Mouse (Mus musculus): ENCODE measurements at regions not wholly inside any gene's neighbourhood (a gene's known extent, or its start where the extent isn't known, plus 50 kb on each side); places are given as distances from the start of the nearest gene placed in this dataset.

DNA sequence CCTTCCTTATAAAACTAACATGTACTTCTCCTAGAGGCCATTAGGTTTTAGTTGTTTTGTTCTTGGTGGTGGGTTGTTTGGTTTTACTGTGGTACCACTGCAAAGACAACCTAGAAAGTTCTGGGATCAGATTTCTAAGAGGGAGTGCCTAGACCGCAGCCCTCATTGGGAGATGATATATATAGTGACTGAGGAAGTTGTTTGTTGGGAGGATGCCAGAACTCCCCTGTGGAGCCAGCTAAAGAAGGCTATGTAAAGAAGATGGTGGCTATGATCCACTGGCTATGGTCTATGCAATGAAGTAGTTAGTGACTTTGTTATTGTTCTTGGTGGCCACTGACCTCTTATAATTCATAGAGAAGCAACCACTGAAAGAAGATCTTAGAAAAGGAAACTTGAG lies 283.8 kb upstream of the Kif2a start:
- no peak for DNase-seq (ENCODE audit: low spot score in 2 of 2)

DNA sequence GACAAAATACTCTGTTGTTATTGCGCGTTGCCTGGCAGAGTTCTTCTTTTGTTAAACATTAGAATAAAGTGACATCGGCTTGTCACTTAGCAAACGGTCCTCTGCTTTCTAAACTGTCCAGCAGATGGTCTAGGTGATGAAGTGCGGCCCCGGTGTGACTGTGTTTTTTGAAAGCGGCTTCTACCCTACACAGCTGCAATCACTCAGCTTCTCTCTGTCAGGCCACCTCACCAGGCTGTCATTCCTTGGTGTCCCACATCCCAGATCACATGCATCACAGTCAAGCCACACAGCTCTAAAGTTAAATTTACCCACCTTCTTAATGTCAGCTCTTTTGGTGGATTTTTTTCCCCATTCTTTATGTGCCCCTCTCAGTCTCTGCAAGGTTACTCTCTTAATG lies 282.0 kb upstream of the Kif2a start:
- no peak for DNase-seq (ENCODE audit: low spot score in 2 of 2)

DNA sequence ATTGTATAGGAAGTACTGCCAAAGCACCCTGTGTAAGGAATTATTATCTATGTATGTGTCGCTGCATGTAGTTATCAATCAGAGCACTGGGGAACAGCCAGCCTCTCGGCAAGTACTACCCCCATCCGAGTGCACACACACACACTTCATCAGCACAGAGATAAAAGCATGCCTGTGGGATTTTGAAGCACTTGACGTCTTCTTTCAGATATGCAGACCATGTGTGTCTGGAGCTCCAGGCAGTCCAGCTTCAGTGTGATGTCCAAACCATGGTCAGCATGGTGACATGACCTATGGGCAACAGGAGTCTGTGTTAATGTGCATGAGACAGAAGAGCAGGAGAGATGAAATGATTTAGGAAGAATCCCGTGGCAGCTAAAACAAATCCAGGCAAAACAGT lies 281.4 kb upstream of the Kif2a start:
- no peak for DNase-seq (ENCODE audit: low spot score in 2 of 2)

DNA sequence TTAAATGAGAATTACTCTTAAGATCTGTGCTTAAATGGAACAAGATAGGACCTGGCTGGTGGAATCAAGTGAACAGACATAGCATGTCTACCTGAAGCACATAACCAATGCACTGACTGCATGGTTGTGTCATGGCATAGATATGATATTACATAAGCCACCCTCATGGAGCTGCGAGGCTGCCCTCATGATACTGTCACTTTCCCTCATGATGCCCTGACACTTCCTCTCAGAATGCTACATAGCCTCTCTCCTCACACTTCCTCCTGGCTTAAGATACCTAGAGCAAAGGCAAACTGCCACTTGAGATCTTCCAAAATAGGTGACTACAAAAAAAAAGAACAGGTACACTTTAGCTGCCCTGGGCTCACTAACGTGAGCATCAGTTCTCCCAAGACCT lies 278.9 kb upstream of the Kif2a start:
- no peak for DNase-seq (ENCODE audit: low spot score in 2 of 2)

DNA sequence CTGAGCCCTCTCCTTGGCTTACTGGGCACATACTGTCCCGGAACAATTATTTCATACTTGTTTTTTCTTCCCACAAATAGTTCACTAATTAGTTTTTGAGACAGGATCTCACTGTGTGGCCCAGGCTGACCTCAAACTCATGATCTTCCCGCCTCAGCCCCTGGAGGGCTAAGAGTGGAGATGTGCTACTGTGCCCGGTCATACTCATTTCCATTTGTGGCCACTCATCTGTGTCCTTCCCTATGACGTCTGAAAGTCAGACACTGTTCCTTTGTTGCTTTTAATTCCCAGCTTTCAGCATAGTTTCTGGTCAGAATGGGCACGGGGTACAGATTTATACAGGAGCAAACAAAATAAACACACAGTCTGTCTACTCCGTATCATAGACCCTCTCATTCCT lies 242.7 kb upstream of the Kif2a start:
- no peak for DNase-seq (ENCODE audit: low spot score in 2 of 2)

DNA sequence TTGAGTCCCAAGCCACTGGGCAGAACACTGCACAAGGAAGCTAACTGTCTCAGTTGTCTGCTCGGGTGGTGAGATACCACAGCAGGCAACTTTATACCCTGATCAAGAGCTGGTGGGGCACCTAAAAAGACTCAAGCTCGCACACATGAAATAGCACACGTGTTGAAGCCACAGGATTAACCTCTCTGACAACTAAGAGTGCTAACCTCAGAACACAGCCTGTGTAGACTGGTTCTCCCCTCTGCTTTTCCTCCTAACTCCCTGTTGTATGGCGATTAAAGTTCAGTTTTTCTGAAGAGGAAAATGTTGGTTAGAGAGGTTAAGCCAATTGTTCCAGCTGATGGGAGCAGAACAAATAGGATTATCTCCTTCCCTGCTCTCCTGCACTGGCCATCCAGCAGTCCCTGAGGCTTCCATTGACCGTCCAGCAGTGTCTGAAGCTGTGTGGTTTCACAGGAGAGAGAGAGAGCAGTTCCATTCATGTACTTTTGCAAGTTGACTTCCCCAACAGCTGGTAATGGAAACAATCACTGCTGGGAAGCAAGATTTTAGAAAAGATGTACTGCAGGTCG lies 239.6 kb upstream of the Kif2a start:
- DNase-seq (ENCODE audit: low spot score in 2 of 2) = no peak

DNA sequence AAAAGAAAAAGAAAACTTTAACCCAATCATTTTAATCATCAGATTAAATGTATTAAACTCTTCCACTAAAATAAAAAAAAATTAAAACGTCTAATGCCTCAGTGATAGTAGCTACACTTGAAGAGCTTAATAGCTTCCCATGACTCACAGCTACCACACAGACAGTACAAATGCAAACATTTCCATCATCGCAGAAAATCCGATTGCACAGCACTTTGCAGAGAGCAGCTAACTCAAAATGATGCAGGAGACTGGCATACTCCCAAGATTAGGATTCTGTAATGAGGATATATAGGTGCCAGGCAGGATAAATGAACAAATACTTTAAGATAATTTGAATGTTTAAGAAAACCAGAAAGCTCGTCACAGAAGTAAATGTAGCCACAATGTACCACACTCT lies 238.3 kb upstream of the Kif2a start:
- DNase-seq (ENCODE audit: low spot score in 2 of 2) = no peak

DNA sequence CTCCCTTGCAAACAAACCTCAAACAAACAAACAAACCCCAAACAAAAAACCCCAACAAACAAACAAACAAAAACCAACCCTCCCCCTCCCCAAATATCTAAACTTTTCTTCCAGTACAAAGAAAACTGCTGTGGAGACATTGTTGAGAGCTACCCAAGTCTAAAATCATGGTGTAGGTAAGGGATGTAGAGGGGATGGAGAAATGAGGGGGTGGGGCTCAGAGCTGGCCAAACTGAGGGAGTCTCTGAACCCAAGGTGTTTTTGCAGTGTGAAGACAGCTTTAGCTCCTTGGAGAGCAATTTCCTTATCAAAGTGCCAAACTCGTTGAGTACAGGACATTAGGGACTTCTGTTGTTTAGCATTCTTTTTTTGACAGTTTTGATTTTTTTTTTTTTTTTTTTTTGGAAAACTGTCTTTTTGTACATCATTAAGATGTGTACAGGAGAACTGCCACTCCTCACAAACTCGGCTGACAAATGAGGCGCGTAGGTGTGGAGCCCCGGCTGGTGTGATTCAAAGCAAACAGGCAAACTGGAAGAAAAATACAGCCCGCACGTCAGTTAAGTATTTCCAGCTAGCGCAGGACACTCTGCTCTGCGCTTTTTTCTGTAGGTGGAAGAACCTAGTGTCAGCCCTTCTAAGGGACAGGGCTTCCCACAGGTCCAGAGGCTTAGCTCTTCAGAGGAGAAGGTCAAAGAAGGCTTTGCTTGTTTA lies 226.0 kb upstream of the Kif2a start:
- no peak for DNase-seq (ENCODE audit: low spot score in 2 of 2)

DNA sequence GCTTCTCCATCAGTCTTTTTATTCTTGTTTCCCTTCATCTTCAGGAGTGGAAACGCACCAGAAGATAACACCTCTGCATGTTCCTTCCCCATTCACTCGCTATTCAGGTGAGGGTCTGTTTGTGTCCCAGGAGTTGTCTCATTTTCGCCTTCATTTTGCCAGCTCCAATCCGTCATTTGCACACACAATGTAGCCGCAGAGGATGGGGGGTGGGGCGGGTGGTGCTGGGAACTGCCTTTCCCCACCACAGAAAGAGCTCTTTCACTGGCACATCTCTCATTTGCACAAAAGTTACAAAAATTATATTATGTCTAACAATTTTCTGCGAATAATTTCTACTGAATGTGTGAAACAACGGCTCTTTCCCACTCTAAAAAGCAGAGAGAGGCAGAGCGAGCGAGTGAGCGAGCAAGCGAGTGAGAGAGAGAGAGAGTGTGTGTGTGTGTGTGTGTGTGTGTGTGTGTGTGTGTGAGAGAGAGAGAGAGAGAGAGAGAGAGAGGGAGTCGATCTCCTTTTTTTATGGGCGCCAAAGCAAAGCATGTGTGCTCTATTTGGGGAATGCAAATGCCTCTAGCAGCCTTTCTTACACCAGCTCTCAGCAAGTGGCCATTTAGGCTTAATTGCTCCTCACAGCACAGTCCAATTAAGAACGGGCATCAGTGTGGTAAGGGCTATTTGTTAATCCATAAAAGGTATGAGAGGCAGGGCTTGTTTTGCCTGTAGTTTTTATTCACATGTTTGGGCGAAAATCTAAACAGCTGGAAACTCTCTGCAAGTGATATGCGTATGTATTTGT lies 225.2 kb upstream of the Kif2a start:
- no peak for DNase-seq (ENCODE audit: low spot score in 2 of 2)

DNA sequence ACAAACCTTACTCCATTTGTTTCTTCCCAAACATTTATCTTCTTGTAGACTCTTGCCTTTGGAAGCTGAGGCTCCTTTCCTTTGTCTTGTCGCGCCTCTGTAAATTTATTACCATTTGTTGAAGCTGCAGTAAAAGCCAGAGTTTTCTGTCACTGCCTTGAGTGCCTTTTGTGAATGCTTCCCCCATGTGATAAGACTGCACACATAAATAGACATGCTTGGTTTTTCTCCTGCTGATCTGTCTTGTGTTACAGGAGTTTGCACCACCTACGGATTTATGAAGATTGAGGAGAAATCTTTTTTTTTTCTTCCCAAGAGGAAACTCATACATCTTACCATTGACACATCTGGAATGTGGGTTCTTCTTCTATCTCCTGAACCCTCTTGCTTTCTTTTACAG lies 222.2 kb upstream of the Kif2a start:
- no peak for DNase-seq (ENCODE audit: low spot score in 2 of 2)

DNA sequence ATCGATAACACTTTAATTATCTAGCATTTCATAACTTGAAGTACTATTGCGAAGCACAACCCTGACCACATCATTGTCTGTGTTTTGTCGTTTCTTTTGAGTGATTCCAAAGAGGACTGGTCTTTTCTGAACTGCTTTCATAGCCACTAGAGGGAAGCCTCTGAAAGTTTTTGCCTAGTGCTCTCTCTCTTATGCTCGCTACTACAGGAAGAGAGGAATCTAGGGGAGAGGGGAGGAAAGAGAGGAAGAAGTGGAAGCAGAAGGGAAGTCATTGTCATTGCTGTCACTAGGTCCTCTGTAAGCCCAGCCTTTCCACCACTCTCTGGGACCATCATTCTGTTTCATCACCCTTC lies 217.1 kb upstream of the Kif2a start:
- no peak for DNase-seq (ENCODE audit: low spot score in 2 of 2)

DNA sequence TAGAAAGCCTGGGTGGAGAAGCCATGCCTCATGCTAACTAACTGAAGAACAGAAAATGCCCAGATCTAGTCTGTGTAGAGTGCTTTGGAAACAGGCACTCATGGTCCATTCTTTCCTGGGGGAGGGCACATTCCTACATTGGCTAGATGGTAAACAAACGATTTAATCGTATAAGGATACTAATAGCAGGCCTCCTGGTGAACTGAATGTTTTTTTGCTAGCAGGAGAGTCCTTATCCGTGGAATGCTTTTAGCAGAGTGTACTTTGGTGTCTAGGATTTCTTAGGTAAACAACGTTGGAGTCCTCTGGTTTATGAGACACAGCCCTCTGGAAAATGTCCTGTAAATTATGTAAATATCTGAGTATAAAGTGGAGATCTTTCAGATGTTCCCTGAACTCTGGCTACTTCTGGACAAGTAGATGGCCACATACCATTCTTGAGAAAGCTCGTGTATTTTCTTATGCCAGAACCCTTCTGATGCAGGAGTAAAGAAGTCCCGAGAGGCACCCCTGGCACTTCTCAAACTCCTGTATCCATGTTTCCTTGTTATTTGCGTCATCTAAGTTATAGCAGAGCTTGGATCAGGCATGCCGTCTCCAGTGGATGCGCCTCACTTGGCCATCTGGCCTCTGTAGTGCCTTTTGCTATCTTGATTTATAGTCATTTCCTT lies 216.6 kb upstream of the Kif2a start:
- DNase-seq (ENCODE audit: low spot score in 2 of 2) = no peak

DNA sequence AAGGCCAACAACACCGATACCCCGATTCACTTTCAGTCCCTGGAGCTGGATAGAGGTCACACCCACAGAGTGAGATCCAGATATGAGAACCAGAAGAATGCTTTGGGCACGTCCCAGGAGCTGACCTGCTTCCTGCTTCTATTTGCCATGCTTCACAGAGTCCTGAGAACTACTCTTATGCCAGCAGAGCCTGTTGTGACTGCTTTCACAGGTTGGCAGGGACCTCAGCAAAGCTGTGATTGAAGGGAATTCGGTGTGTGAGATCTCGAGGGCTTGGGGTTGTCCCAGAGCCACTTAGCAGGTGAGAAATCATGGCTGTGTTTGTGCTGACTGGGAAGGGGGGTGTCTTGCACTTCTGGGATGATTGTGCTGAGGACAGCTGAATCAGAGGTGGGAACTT lies 197.5 kb upstream of the Kif2a start:
- no peak for DNase-seq (ENCODE audit: low spot score in 2 of 2)

DNA sequence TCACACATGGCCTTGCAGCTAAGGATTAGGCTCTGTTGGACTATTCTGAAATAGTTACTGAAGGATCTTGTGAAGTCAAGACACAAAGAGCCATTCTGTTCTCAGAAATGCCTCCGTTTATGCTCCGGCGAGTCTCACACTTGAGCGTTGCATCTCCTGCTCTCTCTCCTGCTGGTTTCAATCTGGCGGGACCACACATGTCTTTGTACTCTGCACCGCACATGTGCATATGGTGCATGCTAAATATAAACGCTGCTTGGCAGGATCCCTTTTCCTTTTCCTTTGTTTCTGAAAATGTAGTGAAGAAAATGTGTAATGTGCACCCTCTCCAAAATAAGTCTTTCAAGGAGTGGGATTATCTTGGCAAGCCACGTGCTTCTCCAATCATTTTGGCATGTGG lies 196.4 kb upstream of the Kif2a start:
- DNase-seq (ENCODE audit: low spot score in 2 of 2) = no peak

DNA sequence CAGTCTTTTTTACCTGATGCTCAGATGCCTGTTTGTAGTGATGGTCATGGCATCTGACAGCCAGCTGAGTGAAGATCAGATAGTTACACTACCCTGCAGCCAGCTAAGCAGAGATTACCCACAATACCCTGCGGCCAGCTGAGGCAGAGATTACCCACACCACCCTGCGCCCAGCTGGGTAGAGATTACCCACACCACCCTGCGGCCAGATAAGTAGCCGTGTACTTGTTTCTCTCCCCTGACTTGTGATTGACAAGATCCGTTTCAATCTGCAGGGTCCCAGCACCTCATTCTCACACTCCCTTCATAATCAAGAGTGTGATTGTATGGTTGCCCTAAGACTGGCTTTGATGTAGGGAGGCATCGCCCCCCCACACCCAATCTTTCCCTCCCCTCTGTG lies 195.9 kb upstream of the Kif2a start:
- no peak for DNase-seq (ENCODE audit: low spot score in 2 of 2)

DNA sequence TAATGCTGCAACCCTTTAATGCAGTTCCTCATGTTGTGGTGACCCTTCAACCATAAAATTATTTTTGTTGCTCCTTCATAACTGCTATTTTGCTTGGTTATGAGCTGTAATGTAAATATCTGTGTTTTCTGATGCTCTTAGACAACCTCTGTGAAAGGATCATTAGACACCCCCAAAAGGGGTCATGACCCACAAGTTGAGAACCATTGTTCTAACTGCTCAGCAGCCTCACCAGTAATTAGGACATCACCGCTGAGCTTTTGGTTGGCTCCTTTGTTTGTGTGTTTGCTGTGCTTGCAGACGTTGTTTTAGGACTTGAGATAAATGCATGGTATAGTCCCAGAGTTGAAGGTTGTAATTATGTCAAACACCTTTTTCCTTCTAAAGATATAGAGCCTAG lies 191.4 kb upstream of the Kif2a start:
- no peak for DNase-seq (ENCODE audit: low spot score in 2 of 2)

DNA sequence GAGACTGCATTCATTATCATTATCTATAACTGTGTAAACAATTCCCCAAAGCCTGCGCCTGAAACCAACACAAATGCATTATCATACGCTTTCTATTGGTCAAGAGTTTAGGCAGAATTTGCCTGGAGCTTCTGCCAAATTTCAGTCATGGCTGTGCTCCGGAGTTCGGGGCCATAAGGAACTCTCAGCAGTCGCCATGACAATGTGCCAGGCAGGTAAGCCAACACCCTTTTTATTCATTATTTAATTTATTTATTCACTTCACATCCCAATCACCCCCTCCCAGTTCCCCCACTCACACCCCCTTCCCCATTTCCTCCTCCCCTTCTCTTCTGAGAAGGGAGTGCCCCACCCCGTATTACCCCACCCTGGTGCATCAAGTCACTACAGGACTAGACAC lies 188.8 kb upstream of the Kif2a start:
- no peak for DNase-seq (ENCODE audit: low spot score in 2 of 2)

DNA sequence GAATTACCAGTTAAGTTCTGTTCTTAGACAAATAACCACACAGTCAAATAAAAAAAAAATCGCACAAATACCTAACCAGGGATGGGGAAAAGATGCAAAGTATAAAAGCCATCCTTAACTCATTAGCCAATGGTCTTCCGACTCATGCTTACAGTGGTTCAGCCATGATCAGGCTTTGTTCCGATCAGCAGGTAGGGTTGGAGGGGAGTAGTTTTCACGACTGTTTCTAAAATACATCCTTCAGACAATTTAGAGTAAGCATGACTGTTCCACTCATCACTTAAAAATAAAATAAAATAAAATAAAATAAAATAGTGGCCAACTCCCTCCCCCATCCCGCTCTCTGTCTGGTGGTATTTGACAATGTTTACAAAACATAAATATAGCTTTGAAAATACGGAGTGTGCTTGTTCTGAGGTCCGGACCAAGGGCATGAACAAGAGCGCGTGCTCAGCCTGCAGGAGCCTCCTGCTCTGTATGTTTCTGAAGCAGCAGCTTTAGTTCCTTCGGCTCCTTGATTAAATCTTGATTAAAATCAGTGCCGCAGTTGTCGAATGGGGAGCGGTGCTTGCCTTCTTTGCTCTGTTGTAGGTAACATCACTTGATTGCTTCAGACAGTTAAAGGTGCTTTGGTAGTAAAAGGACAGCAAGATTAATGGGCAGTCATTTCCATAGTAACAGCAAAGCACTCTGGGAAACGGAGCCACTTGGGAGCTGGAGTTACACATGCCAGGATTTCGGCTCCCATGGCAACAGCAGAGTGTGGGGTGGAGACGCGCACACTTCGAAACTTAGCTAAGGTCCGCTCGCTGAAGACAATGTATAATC lies 185.6 kb upstream of the Kif2a start:
- DNase-seq (ENCODE audit: low spot score in 2 of 2) = no peak

DNA sequence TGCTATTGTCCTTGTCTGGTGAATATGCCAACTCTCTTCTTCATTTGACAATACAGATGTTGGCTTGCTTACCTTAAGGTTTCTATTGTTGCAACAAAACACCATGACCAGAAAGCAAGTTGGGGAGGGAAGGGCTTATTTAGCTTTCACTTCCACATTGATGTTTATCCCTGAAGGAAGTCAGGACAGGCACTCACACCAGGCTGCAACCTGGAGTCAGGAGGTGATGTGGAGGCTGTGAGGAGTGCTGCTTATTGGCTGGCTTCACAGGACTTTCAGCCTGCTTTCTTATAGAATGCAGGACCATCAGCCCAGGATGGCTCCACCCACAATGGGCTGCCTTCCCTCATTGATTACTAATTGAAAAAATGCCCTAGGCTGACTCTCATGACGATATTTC lies 177.9 kb upstream of the Kif2a start:
- no peak for DNase-seq (ENCODE audit: low spot score in 2 of 2)

DNA sequence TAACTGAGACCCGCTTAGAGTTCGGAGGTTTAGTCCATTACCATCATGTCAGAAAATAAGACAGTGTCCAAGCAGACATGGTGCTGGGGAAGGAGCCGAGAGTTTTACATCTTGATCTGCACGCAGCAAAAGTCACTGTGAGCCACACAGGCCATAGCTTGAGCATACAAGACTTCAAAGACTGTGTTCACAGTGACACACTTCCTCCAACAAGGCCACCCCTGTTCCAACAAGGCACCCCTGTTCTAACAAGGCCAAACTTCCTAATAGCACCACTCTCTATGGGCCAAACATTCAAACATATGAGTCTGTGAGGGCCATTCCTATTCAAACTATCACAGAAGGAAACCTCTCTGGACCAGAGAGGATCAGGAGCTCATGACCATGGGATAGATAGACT lies 171.5 kb upstream of the Kif2a start:
- DNase-seq (ENCODE audit: low spot score in 2 of 2) = no peak

DNA sequence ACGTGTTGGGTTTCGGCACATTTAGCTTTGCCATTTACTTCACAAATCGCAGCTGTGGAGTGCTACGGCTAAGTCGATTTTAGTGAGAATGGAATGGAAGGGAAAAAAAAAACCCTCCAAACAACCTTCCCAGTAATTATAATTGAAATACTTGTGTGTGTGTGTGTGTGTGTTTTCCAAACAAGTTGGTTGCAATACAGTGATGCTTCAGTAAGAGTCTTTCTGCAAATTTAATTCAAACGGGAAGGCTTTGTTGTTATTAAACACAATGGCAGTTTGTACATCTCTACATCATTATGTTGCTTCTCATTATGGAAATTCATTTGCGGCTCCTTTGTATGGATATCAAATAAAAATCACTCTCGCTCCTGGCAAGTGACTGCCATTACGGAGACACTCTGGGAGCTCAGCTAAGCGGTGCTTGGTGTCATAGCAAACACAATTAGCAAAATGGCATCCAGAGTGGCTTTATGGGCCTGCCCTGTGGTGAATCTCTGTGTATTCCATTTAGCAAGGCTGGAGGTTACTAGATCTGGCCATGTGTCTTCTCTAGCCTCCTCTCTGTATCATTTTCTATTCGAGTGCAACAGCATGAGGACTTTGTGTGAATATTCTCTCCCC lies 165.4 kb upstream of the Kif2a start:
- DNase-seq (ENCODE audit: low spot score in 2 of 2) = no peak

Data from spleen, postnatal 36 days (tissue).